Mouse (Mus musculus) kidney, embryonic 14.5 days (tissue): ENCODE results near the gene Tuba1c. TPM values are rescaled to one million over a fixed set of nuclear protein-coding genes. Genes with fewer than 3 reads are reported as not detected.

ENCODE experiments used
- ATAC-seq: fragments of 200-750 bp; cut with Nextera tagmentation; 2 replicates; pipeline ENCODE4 v1.8.0; 2017; ENCODE audit warnings: moderate number of reproducible peaks, mild to moderate bottlenecking, moderate TSS enrichment, moderate library complexity; ENCODE audit not compliant: low FRiP score, low TSS enrichment
- H3K27ac ChIP-seq: fragments of 300-500 bp; sonication (generic); 2 replicates; pipeline ENCODE4 v1.5.1; 2014; ENCODE audit warnings: low read depth, mild to moderate bottlenecking, low read length, moderate library complexity, mixed read lengths
- H3K27me3 ChIP-seq: fragments of 300-500 bp; sonication (generic); 2 replicates; pipeline ENCODE4 v1.6.1; 2014; ENCODE audit warnings: mild to moderate bottlenecking, low read length; ENCODE audit not compliant: control insufficient read depth, insufficient read depth
- H3K36me3 ChIP-seq: fragments of 300-500 bp; sonication (generic); 2 replicates; pipeline ENCODE4 v1.6.1; 2014; ENCODE audit warnings: low read length, mixed read lengths; ENCODE audit not compliant: control insufficient read depth, insufficient read depth
- H3K4me1 ChIP-seq: fragments of 300-500 bp; sonication (generic); 2 replicates; pipeline ENCODE4 v1.6.1; 2014; ENCODE audit warnings: low read length, mixed read lengths; ENCODE audit not compliant: control insufficient read depth, insufficient read depth
- H3K4me2 ChIP-seq: fragments of 300-500 bp; sonication (generic); replicated peaks from 2 replicates; pipeline ENCODE4 v1.6.1; 2014; ENCODE audit warnings: low read depth, mild to moderate bottlenecking, low read length
- H3K4me3 ChIP-seq: fragments of 300-500 bp; sonication (generic); 2 replicates; pipeline ENCODE4 v1.5.1; 2014; ENCODE audit warnings: mild to moderate bottlenecking, low read length
- H3K9ac ChIP-seq: fragments of 300-500 bp; sonication (generic); 2 replicates; pipeline ENCODE4 v1.6.1; 2014; ENCODE audit warnings: low read depth, mild to moderate bottlenecking, low read length, moderate library complexity
- H3K9me3 ChIP-seq: fragments of 300-500 bp; sonication (generic); 2 replicates; pipeline ENCODE4 v1.6.1; 2016; ENCODE audit warnings: low read length; ENCODE audit not compliant: control insufficient read depth
- whole genome bisulfite sequencing: fragments of 180-500 bp; shearing (Covaris S2); extraction: QIAGEN DNeasy Blood & Tissue Kit; methylation state at CpG from one replicate; pipeline ENCODE4 v1.1.7; 2014; 5-methylcytosine and 5-hydroxymethylcytosine counted together
- polyA plus RNA-seq: library from polyadenylated mRNA; unstranded; fragments of >200 nt; fragmentation: Nextera tagmentation; extraction: Ambion mirVana; gene quantifications from 2 replicates; pipeline ENCODE4 v1.2.1, GENCODE M21; 2014

The Tuba1c gene
- polyA plus RNA-seq, 1 experiment from 2014 or later, result 196 TPM

DNA sequence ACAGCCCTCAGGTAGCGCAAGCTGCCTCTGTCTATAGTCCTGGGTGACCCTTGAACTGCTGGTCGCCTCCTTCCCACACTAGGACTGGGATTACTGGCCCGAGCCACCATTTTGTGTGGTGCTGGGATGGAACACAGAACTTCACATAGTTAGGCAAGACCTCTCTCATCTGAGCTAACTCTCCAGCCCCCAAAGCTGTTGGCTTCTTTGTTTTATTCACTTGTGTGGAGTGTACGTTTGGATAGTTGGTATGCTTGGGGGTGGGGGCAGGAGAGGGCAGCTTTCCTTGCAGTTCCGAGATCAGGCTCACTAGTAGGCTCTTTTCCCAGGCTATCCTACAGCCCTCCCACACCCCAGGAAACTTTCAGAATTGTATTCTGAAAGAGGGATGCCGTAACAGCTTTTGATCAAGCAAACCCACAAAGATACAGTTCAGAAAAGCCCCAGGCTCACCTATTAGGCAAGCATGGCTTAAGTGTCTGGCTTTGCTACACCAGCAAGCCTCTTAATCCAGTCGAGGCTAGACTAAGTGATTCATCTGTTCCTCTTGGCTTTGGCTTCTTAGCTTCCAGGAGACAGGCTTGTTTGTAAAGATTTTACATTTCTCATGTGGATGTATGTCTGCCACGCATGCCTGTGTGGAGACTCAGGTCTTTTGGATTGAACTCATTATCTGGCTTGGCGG is 2.5 kb downstream of the Tuba1c start:
- peak overlapping the region; percentile 35; the same call in 1 of the 2 replicates for H3K9ac ChIP-seq
- H3K36me3 ChIP-seq, result peaks cover 29% of the 10 kb centered on the region
- ATAC-seq, result no peak
- no peaks in the 10 kb centered on the region for H3K27me3 ChIP-seq
- no peaks in the 10 kb centered on the region for H3K9me3 ChIP-seq
- H3K4me2 ChIP-seq, result peak overlapping the region; percentile 72
- no peak overlapping the region for H3K27ac ChIP-seq
- H3K4me3 ChIP-seq, result peak overlapping the region; percentile 26; the same call in 1 of the 2 replicates
- peaks cover 20% of the 10 kb centered on the region for H3K4me1 ChIP-seq
- WGBS, result 68% methylated on average over 9 of the region's 9 CpGs

DNA sequence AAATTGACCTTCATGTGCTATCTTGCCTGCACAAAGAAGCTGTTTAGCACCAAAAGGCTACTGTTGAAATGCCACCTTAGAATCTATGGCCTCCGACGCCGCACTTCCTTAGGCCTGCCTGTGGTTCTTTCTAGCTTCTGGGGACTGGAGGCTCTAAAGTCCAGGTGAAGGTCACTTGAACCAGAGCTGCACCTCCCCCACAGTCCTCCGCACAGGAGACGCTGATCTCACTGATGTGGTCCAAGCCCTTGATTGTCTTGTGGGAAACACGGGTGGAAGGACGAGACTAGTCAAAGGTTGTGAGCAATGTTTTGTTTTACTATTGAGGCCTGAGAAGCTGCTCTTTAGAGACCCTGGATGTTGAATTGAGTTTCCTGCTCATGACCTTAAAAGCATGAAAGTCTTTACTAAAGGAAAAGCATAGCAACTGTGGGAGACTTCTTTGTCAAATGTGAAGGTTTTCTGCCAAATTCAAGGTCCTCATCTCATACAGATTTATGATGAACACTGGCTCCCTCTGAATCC is 3.1 kb downstream of the Tuba1c start:
- H3K4me2 ChIP-seq, result peak overlapping the region; percentile 72
- H3K4me3 ChIP-seq, result peak overlapping the region; percentile 26; the same call in 1 of the 2 replicates
- no peaks in the 10 kb centered on the region for H3K27me3 ChIP-seq
- no peak overlapping the region for H3K27ac ChIP-seq
- no peaks in the 10 kb centered on the region for H3K9me3 ChIP-seq
- peaks cover 29% of the 10 kb centered on the region for H3K36me3 ChIP-seq
- H3K4me1 ChIP-seq, result peaks cover 20% of the 10 kb centered on the region
- 34% methylated on average over 7 of the region's 7 CpGs for WGBS
- ATAC-seq, result no peak
- peak overlapping the region; percentile 35; the same call in 1 of the 2 replicates for H3K9ac ChIP-seq

DNA sequence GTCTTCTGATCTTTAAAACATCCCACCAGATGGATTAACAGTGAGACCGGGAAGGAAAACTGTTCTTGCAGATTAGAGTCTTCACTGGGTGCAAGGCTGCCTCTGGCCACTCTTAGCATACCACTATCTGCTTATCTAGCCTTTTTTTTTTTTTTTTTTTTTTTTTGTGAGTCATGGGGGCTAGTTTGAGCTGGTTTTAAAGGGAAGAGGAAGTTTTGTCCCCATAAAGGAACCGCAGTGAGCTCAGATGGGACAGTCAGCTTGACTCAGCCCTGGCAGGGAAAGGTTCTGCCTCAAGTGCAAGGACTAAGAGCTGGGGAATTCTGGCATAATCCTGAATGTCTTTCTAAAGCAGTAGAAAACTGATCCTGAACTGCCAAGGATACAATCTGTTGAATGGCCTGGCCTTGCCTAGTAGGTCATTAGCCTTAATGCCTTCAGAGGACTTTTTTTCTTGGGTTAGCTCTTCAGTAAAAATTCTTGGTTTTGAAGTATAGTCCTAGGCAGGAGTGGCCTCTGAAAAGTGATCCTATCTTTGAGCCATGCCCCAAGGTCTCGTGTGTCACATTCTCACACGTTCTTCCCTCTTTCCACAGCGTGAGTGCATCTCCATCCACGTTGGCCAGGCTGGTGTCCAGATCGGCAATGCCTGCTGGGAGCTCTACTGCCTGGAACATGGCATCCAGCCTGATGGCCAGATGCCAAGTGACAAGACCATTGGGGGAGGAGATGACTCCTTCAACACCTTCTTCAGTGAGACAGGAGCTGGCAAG is 4.0 kb downstream of the Tuba1c start:
- H3K4me1 ChIP-seq, result peaks cover 20% of the 10 kb centered on the region
- H3K9ac ChIP-seq, result no peak overlapping the region
- H3K27ac ChIP-seq, result no peak overlapping the region
- H3K9me3 ChIP-seq, result no peaks in the 10 kb centered on the region
- H3K36me3 ChIP-seq, result peaks cover 33% of the 10 kb centered on the region
- no peaks in the 10 kb centered on the region for H3K27me3 ChIP-seq
- H3K4me3 ChIP-seq, result no peak overlapping the region
- H3K4me2 ChIP-seq, result peak overlapping the region; percentile 72; the same call in 1 of the 2 replicates
- no peak for ATAC-seq
- 78% methylated on average over 7 of the region's 7 CpGs for WGBS

DNA sequence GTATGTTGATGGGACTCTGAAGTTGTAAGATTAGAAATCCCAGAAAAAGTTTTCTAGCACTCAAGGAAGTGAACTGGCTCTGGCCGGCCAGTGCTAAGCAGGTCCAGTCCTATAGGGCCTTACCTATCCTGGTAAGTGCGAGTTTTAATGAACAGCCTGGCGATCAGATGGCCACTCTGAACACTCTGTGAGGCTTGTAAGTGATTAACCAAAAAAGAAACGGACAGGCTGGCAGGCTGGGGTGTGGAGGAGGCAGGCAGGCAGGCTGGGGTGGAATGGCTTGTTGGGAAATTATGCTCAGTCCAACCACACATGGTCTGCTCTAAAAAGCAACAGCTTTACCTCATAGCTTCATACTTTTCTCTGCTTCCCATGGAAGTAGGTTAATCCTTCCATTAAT is 5.7 kb downstream of the Tuba1c start:
- no peak overlapping the region for H3K4me3 ChIP-seq
- peaks cover 14% of the 10 kb centered on the region for H3K4me1 ChIP-seq
- H3K36me3 ChIP-seq, result peaks cover 33% of the 10 kb centered on the region
- 75% methylated on average over 4 of the region's 4 CpGs for WGBS
- H3K9me3 ChIP-seq, result no peaks in the 10 kb centered on the region
- no peak overlapping the region for H3K9ac ChIP-seq
- H3K27ac ChIP-seq, result no peak overlapping the region
- no peaks in the 10 kb centered on the region for H3K27me3 ChIP-seq
- no peak overlapping the region for H3K4me2 ChIP-seq
- ATAC-seq, result no peak; the same call in 1 of the 2 replicates

DNA sequence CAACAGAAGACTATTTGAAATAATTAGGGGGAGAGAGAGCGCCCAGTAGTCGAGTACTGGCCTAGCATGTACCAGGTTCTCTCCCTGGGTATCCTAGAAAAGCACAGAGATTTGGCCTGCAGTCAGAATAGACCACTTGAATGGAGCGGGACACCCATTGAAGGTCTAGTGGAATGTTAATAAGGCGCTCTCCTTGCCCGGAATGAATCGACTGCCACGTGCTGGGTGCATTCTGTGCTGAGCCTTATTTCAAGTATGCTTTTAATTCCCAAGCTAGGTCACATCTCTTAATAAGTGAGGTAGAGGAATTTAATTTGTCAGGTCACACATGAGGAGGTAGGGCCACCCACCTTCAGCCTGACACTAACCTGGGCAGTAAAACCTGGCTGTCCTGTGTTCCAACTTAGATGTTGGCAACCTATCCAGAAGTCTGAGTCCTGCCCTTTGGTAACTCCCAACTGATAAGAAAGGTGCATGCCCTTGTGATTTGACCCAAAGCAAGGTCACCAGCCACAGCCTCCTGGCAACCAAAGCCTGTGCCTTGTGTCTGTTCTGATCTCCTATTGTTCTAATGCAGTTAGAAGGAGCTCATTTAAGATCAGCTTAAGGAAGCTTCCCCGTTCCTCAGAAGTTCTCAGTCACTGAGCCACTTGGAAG is 6.7 kb downstream of the Tuba1c start:
- Histone ChIP-seq H3K4me2 (no peak overlapping the region), H3K4me3 (no peak overlapping the region), H3K9ac (no peak overlapping the region), H3K9me3 (no peaks in the 10 kb centered on the region), H3K27me3 (no peaks in the 10 kb centered on the region), H3K27ac (no peak overlapping the region), H3K4me1 (peaks cover 16% of the 10 kb centered on the region), H3K36me3 (peaks cover 33% of the 10 kb centered on the region)
- no peak for ATAC-seq
- 94% methylated on average over 8 of the region's 8 CpGs for WGBS

DNA sequence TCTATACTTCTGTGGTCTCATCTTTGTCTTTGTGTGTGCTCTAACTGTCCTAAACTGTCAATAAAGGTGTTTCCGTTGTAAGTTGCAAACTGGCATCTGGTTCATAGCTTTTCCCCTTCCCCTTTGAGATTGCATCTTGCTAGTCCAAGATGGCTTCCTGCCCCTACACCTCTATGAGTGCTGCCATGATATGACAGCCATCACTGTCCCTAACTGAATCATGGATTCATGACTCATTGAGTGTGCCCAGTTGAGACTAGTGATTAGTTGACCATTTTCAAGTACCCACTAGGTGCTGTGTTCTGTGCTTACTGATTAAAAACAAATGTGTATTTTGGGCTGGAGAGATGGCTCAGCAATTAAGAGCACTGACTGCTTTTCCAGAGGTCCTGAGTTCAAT is 8.3 kb downstream of the Tuba1c start:
- no peak overlapping the region for H3K4me3 ChIP-seq
- ATAC-seq, result no peak
- no peaks in the 10 kb centered on the region for H3K9me3 ChIP-seq
- no peak overlapping the region for H3K27ac ChIP-seq
- peaks cover 33% of the 10 kb centered on the region for H3K36me3 ChIP-seq
- peaks cover 15% of the 10 kb centered on the region for H3K4me1 ChIP-seq
- H3K4me2 ChIP-seq, result no peak overlapping the region
- no peaks in the 10 kb centered on the region for H3K27me3 ChIP-seq
- WGBS, result 96% methylated on average over 1 of the region's 1 CpGs
- H3K9ac ChIP-seq, result no peak overlapping the region

DNA sequence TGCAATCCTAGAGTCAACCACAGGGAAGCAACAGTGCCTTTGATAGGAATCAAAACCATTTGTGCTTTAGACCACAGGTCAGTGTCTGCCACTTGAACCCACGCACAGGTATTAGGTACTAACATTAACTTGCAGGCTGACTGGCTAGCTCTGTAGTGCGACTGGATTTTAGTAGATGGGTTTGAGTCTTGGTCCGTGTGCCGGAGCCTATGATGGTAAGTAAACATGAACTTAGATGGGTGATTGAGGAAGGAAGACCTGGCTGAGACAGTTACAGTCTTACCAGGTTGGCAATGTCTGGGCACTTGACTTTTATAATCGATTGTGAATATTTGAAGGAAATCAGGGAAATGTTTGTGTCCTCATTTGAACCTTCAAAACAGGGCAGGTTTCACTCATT is 9.1 kb downstream of the Tuba1c start:
- WGBS, result 90% methylated on average over 5 of the region's 5 CpGs
- Histone ChIP-seq H3K36me3 (peaks cover 30% of the 10 kb centered on the region), H3K9ac (no peak overlapping the region)

DNA sequence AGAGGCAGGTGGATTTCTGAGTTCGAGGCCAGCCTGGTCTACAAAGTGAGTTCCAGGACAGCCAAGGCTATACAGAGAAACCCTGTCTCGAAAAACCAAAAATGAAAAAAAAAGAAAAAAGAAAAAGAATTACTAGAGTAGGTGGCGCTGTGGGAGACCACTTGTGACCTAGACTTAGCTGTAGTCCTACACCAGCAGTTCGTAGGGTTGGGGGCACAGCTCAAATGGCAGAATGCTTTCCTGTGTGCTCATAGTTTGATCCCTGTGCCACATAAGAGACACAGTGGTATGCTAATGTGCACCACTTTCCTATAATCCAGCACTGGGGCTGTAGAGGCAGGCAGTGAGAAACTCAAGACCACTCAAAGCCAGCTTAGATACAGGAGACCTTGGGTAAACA is 9.6 kb downstream of the Tuba1c start:
- Histone ChIP-seq H3K4me2 (no peak overlapping the region), H3K27ac (no peak overlapping the region), H3K9ac (no peak overlapping the region), H3K4me1 (peaks cover 15% of the 10 kb centered on the region), H3K27me3 (no peaks in the 10 kb centered on the region), H3K4me3 (no peak overlapping the region), H3K36me3 (peaks cover 28% of the 10 kb centered on the region), H3K9me3 (no peaks in the 10 kb centered on the region)
- 82% methylated on average over 4 of the region's 4 CpGs for WGBS
- ATAC-seq, result no peak

More for the DNA sequence above, 9.1 kb downstream of the Tuba1c start:
- no peak overlapping the region for H3K27ac ChIP-seq
- H3K4me1 ChIP-seq, result peaks cover 15% of the 10 kb centered on the region
- no peak for ATAC-seq
- no peak overlapping the region for H3K4me2 ChIP-seq
- no peaks in the 10 kb centered on the region for H3K27me3 ChIP-seq
- no peak overlapping the region for H3K4me3 ChIP-seq
- H3K9me3 ChIP-seq, result no peaks in the 10 kb centered on the region
